Mouse (Mus musculus) frontal cortex, postnatal 14 days (tissue): ENCODE measurements at regions not wholly inside any gene's neighbourhood (a gene's known extent, or its start where the extent isn't known, plus 50 kb on each side); places are given as distances from the start of the nearest gene placed in this dataset.

ENCODE experiments used
- DNase-seq, 2 experiments: peaks; one replicate each; pipeline ENCODE4 v3.0.0; 2022; ENCODE audit warnings: low spot score in 2 of 2

DNA sequence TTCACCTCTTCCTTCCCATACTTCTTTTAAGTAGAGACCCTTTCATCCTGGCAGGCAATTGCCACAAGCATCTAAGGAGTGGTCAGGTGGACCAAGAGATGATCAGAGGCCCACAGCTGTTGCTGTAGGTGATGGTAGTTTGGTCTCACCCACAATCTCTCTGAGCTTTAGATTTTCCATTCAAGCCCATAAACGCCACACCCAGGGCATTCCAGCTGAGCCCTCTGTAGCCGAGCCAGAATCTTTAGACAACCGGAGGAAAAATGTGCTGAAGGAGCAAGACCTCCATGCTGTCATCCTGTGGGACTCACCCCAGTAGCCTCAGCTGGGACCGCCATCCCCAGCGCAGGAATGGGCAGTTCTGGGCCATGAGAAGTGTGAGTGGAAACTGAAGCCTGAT is 93.7 kb upstream of the Dlx2 start:
- no peak for DNase-seq

DNA sequence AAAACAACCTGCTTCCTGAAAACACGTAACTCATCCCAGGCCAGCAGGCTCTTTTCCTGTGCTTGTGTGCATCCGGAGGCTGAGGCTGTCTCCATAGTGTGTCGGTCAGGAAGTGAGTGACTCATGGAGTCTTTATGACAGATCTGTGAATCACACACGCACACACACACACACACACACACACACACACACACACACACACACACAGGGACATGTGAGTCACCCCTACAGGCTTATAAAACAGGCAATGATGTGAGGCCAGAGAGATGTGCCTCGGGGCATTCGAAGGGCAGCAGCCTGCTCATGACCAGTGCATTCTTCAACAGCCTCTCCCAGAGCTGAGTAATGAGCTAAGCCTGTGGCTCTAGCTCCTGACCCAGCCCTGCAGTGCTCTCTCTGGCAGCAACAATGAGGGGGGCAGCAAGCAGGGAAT is 97.5 kb upstream of the Dlx2 start:
- no peak for DNase-seq

DNA sequence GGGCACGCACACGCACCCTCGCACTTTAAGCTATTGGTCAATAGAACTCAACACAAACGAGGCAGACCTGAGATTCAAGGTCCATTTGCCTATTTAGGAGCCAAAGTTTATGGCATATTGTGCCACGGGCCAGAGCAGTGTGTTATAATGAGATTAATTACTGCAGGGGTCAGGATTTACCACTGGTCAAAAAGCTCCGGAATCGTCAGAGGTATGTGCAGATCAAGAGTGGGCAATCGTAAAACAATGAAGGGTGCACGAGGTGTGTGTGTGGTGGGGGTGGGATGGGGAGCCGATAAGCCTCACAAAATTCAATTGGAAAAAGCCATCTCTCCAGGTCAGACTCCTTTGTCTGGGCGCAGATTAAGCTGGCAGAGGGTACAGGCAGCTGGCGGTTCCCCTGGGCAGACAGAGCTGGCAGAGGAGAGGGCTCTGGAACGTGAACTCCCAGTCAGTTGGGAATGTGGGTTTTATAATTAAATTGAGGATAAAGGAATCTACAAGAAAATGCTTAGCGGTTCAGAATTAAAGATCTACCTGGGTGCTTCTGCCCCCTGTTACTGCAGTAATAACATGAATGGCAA is 97.4 kb upstream of the Itga6 start:
- DNase-seq, result no peak

DNA sequence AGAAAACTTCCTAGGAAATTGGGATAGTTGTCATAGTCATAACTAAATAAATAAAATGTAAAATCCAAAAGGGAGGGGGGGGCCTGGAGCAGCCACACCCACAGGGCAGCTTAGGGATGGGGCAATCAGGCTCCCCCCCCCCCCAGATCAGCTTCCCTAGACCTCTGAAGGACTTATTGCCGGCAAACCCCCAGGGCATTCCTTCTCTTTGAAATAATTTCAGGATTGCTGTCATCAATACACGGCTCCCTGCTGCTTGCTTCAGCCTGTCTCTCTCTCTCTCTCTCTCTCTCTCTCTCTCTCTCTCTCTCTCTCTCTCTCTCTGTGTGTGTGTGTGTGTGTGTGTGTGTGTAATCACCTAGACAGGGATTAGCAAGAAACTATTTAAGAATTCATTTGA is 93.8 kb upstream of the Itga6 start:
- DNase-seq, result no peak

DNA sequence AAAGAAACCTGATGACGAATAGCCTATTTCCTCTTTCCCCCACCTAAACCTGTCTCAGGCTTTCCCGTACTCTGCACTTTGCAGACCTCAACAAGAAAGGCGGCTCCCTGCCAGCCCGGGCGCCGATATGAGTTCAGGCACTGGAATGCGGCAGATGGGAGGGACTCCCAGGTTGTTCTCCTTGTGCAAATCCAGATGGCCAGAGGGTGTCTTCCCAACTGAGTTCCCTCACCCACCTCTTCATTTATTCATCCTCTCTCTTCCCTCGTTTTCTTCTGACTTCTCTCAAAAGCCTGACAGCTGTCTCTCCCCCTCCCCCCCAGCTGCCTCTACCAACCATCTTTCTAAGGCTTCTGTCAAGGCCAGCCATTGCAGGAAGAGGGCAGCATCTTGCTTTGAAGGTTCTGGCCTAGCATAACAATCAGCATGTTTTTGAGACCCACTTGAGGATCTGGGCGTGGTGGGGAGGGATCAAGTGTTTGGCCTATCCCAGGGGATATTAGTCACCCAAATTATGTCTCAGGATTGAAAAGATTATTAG is 93.1 kb upstream of the Itga6 start:
- DNase-seq, result peak in 1 of 2 experiments; percentile 31

DNA sequence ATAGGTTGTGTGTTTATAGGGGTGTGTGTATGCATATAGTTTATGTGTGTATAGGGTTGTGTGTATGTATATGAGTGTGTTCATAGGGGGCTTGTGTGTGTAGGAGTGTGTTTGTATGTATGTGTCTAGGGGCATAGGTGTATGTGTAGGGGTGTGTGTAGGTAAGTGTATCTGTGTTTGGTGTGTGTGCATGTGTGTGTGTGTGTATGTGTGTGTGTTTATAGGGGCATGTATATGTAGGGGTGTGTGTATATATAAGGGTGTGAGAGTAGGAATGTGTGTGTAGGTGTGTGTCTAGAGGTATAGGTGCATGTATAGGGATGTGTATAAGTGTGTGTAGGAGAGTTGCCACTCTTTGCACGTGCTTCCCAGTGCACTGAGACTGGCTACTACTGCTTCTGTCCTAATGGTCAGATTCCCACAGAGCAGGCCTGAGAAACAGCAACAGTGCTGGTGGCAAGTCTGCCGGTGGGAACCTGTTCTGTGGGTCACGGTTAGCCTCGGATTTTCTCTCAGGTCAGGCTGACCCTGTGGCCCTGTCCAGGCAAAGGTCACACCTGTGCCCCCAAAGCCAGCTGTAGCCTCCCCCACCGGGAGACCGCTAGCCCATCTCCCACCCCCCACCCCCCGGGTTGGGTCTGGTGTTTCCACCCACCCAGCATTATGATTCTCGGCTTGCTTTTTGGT is 90.5 kb upstream of the Itga6 start:
- DNase-seq, result no peak

DNA sequence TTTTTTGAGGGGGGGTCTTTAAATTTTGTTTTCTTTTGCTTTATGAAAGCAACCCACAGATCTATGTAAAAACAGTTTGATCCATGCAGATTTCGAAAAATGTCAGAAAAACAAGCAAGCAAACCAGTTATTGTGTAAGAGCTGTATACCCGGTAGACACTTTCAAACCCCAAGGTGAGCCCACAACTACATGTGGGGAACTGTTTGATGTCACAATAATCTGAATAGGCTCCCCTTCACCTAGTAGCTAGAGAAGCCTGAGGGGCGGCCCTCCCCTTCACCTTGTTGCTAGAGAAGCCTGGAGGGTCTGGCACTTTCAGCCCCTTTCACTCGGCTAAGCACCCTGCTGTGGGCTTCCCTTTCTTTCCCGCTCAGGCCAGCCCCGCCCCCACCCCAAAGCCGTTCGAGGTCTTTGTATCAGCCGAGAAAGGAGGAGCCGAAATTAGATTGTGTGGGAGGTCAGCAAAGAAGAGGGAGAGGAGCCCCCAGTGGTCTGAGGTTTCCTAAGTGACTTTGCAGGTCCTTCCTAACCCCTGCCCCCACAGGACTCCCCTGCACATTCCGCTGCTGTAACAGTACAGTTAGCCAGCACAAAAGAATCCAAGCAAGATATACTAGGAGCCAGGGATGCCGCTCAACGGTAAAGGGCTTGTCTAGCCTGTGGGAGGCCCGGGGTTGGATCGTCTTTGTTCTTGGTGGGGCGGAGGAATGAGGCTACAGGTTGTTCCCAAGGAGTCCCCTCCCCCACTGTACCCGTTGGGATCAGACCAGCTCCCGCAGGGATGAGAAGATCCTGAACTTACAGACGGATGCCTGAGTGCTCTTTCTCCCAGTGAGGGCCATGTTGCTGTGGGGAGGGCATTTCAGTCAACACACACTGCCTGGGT is 89.7 kb upstream of the Itga6 start:
- DNase-seq, result peak in 1 of 2 experiments; percentile 15

DNA sequence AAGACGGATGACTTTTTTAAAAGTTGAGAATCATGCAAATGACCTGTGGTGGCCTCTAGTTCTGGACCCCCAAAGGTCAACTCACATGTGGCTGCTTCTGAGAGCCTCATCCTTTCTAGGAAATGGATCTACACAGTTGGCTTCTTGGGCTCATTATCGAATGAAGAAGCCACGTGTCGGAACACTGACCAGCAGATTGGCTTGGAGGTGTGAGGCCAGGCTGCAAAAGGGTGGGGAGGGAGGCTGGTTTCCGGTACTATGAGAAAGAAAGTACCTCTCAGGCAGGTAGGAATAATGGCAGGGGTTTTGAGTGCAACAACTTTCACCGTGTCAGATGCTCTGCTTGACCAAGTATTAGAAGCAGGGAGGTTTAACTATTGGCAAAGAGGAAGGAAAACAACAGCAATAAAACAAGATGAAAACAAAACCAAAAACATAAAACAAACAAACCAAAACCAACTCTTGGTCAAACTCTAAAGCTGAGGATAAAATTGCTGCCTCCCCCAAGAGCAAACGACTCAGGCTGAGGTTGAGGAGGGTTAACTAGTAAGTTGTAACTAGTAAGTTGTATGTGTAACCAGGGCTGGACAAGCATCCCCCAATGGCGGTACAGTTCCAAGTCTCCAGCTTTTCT is 88.7 kb upstream of the Itga6 start:
- DNase-seq, result no peak

DNA sequence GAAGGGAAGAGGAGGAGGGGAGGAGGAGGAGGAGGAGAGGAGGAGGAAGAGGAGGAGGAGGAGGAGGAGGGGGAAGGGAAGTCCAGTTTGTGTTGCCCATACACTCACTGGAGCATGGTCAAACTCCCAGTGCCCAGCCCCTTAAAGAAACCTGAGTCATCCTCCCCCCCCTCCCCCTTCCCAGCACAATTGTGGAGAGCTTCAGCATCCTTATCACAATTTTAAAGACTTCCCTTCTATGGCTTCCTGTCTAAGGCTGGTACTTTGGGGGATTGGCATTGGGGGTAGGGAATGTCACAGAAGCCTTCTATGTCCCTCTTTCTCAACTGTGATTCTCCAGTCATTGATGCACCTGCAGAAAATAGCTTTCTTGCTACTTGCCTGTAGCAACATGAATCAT is 84.0 kb upstream of the Itga6 start:
- no peak for DNase-seq

DNA sequence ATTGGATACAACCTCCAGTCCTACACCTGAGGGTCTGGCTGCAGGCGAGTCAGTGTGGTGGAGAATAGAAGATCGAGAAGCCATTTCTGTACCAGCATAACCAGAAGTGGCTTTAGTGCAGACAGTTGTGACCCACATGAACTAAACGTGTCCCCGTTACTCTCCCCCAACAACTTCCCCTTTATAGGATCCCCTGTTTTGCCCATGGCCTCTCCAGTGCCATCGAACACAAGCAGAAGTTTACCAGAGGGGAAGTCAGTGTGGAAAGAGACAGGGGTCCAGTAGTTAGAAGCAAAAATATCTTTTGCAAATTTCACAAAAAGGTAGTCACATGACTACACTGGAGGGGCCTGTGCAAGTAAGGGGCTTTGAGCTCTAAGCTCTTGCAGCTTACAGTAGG is 83.4 kb upstream of the Itga6 start:
- no peak for DNase-seq

DNA sequence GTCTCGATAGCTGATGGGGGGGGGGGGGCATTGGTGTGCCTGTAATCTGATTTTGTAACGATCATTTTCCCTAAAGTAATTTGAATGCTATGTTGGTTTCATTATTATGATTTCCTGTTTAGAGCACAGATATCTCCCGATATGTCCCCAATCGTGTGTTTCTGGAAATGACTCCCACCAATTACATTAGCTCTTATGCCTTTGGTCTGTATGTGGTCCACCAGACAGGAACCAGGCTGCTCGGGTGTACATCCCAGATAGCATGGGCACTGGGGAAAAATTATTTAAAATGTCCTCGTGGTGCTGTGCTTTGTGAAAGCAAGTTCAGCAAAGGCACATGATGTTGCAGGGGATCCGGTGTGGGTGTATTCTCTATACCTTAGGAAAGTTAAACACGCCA is 82.0 kb upstream of the Itga6 start:
- no peak for DNase-seq

DNA sequence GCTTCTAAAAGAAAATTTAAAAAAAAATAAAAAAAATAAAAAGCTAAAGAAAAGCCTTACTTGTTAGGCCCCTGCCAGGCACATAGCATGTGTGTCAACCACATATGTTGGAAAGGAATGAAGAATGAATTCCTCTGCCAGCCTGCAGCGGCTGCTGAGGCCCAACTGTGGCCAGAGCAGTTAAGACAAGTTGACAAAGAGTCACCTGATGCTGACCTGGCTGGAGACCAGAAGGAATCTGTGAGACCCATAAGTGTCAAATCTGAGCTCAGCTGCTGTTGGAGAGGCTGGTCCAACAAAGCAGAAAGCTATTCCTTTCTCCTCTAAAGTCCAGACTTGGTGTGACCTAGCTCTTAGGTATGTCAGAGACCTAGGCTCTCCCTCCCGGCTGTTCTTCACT is 78.5 kb upstream of the Itga6 start:
- DNase-seq, result no peak

DNA sequence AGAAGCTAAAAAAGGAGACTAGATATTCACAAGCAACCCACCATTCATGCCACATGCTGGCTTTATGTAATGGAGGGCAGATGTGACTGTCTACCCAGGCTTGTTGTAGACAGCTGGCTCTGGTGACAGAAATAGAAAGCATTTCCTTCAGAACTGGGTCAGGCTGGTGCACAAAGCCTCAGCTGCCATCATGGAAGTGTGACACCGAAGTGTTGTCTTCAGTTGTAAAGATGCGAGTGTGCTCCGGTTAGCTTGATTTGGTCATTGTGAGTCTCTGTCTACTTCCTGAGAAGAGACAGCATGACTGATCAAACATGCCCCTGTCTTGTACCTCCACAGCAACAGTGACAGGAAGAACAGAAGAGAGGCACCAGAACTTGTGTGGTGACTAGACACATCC is 77.7 kb upstream of the Itga6 start:
- no peak for DNase-seq

DNA sequence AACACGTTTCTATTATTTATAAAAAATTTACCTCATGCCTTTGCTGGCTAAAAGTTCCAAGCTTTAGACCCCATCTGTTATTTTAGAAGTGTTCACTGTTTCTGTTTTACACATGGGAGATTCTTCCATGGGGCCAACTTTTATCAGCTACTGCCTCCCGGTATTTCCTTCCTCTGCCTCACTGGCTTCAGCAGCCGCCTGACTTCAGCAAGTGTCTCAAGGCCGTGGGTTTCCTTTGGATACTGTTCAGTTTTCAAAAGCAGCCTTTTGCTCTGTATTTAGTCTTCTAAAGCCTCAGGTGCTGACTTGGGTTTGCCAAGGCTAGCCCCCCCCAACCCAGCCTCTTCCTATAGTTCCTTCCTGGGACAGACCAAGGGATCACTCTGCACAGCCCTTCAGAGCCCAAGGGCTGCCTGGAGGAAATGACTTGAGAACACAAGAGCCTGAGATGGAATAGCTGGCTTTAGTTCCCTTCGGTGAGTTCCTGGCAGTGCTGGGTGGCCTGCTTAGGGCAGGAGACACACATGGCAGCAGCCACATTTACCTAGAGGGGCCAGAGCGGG is 75.1 kb upstream of the Itga6 start:
- DNase-seq, result no peak

DNA sequence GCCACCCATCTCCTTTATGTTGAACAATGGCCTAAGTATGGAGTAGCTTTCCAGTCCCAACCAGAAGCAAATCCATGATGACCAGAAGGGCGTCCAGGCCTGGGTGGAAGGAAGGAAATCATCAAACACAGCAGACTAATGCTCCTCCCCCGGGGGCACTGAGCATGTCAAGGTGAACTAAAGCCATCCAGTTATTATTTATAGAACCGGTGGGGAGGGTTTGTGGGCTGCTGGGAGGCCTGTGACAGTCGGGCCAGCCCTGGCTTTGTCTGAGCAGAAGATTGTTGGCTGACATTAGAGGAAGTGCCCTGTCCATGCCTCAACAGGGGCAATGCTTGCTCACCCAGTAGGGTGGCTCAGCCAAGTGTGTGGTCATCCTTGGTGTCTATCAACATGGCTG is 74.5 kb upstream of the Itga6 start:
- DNase-seq, result no peak

DNA sequence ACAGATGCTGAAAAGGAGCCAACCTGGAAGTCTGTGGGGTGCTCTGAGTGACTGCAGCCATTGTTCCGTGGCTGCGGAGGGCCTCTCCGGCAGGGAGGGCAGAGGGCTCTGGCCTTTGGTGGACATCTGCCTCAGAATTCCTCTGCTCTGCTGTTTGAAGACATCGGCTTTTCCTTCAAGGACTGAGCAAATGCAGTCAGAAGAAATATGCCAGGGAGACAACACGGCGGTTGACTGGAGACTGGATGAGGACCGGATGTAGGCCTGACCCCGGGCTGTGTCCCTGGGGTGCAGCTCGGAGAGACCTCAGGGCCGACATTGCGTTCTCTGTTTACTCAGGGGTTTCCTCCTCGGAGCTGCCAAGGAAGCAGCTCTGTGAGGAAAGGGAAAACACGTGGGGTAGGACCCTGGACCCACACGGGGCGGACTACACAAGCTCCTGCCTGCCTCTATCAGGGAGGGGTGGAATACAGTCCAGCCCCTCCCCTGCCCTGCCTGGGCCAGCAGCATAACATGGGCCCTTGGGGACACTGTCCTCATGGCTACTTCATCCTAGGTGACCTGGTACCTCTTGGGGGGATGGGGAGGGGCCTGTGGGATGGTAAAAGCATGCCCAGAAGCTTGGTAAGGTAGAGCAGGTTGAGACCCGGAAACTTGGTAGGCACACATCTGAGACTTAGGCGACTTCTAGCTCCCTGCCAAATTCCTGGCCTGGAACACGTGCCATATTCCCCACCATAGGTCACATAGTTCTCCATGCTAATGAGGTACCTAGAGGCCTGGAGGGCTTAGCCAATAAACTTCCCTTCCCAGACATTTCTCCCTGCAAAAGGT is 72.1 kb upstream of the Itga6 start:
- DNase-seq, result no peak

DNA sequence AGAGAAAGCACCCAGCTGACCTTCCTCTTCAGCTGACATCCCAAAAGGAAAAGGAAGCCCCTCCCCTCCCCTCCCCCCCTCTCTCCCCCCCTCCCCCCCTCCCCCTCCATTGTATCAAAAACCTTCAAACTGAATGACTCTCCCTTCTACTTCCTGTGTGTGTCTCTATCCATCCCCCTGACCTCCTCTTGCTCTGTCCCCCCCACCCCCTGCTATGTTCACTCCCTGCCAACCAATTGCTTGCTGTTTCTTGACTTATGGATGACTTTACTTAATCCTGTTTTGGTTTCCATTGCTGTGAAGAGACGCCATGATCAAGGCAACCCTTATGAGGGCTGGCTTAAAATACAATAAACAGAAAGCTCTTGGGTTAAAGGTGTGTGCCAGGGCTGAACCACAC is 64.7 kb upstream of the Itga6 start:
- no peak for DNase-seq

DNA sequence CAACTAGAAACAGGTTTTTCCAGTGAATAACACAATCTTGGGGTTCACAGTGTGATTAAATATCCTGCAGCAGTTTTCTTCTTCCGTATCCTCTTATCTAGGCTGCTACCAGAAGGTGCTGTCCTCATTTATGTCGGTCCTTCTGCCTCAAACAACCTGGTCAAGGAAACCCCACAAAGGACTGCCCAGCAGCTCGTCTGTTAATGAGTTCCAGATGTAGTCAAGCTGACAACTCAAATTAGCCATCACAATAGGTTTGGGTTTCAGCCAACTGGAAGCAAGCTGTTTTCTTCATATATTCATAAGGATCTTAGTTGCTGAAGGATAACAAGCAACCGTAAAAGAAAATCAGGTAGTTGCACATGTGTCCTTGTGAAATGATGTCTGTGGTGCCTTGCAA is 64.3 kb upstream of the Itga6 start:
- DNase-seq, result no peak

DNA sequence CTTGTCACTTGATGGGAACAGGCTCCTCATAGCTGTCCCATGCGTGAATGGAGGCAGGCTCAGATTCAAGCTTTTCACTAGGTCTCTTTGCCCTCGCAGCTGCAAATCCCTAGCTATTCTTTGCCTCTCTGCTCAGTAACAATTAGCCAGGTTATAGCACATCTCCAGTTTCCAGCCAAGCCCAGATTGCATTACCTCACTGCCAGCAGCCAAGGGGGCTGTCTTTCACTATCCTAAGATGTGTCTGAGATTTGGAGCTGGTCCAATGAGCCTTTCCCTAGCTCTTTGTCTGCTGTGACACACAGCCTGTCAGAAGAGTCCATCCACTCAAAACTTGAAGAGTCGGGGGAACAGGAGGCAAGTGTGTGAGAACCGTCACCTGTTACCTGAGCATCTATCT is 62.0 kb upstream of the Itga6 start:
- DNase-seq, result no peak

DNA sequence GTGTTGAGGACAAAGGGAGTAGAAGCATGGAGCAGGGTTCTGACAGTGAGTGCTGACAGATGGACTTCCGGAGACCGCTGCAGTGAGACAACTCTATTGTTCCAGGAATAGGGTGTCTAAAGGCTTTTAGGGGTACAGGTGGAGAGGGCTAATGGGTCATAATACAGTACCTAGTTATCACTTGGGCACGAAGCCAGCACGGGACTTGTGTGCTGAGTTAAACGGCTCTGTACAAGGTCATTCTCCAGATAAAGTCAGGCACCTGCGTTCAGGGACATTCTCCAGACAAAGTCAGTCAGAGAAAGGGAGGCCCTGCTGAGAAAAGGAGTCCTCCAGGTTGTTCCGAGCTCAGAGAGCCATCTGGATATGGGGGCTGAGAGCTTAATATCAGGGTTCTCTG is 60.2 kb upstream of the Itga6 start:
- DNase-seq, result no peak

DNA sequence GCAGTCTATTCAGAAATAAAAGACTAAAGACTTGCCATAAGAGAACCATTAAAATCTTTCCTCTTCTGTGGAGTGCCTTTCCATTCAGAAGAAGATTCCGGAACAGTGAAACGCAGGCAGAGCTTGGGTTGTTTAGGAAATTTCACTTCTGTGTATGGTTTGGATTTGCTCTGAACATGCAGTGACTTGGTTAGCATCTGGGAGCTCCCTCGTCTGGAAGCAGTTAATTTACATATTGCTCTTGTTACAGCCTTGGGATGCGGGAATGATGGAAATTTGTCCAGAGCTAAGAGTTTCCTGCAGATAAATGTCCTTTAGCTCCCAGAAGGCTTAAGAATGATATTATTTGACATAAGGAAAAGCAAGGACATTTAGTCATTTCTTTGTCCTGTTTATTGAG is 56.4 kb upstream of the Itga6 start:
- no peak for DNase-seq
